10 mouse cellular contexts compared by ENCODE assay signal in the genomic region with DNA sequence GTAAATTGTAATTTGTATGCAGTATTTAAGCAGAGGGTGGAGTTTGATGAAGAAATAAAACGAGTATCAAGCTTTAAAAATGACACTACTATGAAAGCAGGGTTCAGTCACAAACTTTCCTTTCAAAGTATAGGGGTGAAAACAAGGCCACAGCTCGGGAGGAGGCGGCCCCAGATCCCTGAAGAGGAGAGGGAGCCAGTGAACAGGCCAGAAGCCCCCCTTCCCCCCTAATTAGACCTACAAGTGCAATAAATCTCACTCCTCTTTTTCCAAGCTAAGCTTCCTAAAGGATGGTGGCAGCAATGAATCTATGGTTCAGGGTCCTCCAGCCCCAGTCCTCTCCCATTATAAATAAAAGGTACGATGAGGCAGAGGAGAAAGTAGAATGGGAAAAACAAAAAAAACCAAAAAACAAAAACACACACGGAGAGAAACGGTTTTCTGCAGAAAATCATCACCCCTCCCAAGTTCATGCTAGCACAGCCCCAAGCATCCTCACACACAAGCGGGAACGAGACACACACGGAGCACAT. TPM values are rescaled to one million over a fixed set of nuclear protein-coding genes. Genes with fewer than 3 reads are reported as not detected.
DNase-seq lines count a peak whose midpoint lies in the region; ATAC-seq and TF ChIP-seq lines count a peak whose summit lies in the region.
"Had no signal": no experiment of that assay in that cellular context is flagged by ENCODE, and none has a peak within 500 bp of the region (broad histone marks: within the 10 kb centered on the region; RNA-seq: fewer than 3 reads in every experiment).

No protein-coding gene starts in this region.

- H3K9ac ChIP-seq in hindbrain, embryonic 14.5 days = peak overlapping the region; percentile 100
- peak overlapping the region; percentile 99 for H3K9ac ChIP-seq in midbrain, embryonic 16.5 days (ENCODE audit: low read depth, low read length)

- WGBS in hindbrain, embryonic 14.5 days = under 1% methylated on average over 9 of the region's 9 CpGs
- WGBS in midbrain, embryonic 16.5 days = under 1% methylated on average over 9 of the region's 9 CpGs

- no peaks in the 10 kb centered on the region for H3K27me3 ChIP-seq in hindbrain, embryonic 14.5 days (ENCODE audit: control insufficient read depth, insufficient read depth, low read length)
- no peaks in the 10 kb centered on the region for H3K27me3 ChIP-seq in midbrain, embryonic 16.5 days (ENCODE audit: control insufficient read depth, insufficient read depth, low read depth, low read length)

- no peaks in the 10 kb centered on the region for H3K9me3 ChIP-seq in hindbrain, embryonic 14.5 days (ENCODE audit: control insufficient read depth, low read length)
- no peaks in the 10 kb centered on the region for H3K9me3 ChIP-seq in midbrain, embryonic 16.5 days (replicated peaks; ENCODE audit: control insufficient read depth, low read length, poor library complexity, severe bottlenecking)

- H3K4me3 ChIP-seq in layer of hippocampus, adult 2 months = peak overlapping the region; percentile 85
- peak overlapping the region; percentile 99 for H3K4me3 ChIP-seq in hindbrain, embryonic 14.5 days (replicated peaks; ENCODE audit: low read length)
- H3K4me3 ChIP-seq in midbrain, embryonic 16.5 days (ENCODE audit: low read depth, low read length) = peak overlapping the region; percentile 90

- H3K4me2 ChIP-seq in hindbrain, embryonic 14.5 days (replicated peaks) = peak overlapping the region; percentile 90
- H3K4me2 ChIP-seq in midbrain, embryonic 16.5 days (ENCODE audit: low read length) = peak overlapping the region; percentile 86

- ATAC-seq in hindbrain, embryonic 14.5 days (ENCODE audit: low FRiP score) = no peak
- ATAC-seq in midbrain, embryonic 16.5 days = no peak
- ATAC-seq: activated CD4-positive, CD25-positive, alpha-beta regulatory T cell, adult 4 months had no signal

- H3K4me1 ChIP-seq in hindbrain, embryonic 14.5 days (replicated peaks; ENCODE audit: control insufficient read depth, insufficient read depth, low read length) = no peaks in the 10 kb centered on the region; the same call in 1 of the 2 replicates
- peaks cover 7% of the 10 kb centered on the region for H3K4me1 ChIP-seq in midbrain, embryonic 16.5 days (ENCODE audit: control insufficient read depth, insufficient read depth, low read length)

- no peak for TF ChIP-seq CTCF in layer of hippocampus, adult 2 months (conservative IDR thresholded peaks at IDR 0.05)

- peak in 1 of 2 experiments; percentile 13 for DNase-seq in layer of hippocampus, adult 2 months (ENCODE audit: low spot score in 2 of 2)
- no peak for DNase-seq in layer of hippocampus, postnatal 36 days
- DNase-seq in embryo, embryonic 9.5 days (ENCODE audit: extremely low spot score) = peak; percentile 61
- peak; percentile 45 for DNase-seq in hindbrain, embryonic 14.5 days (ENCODE audit: low spot score)
- DNase-seq in spleen, postnatal 10 days (ENCODE audit: low spot score in 2 of 2) = no peak
- DNase-seq in cerebellum, adult 11-12 months = no peak
- DNase-seq in kidney, adult 18-20 months = no peak

- H3K36me3 ChIP-seq in hindbrain, embryonic 14.5 days (replicated peaks; ENCODE audit: control insufficient read depth, insufficient read depth) = peaks cover 26% of the 10 kb centered on the region
- no peaks in the 10 kb centered on the region for H3K36me3 ChIP-seq in midbrain, embryonic 16.5 days (ENCODE audit: control insufficient read depth, insufficient read depth, low read length)

- peak overlapping the region; percentile 97 for H3K27ac ChIP-seq in layer of hippocampus, adult 2 months
- H3K27ac ChIP-seq in hindbrain, embryonic 14.5 days = peak overlapping the region; percentile 100
- H3K27ac ChIP-seq in midbrain, embryonic 16.5 days (ENCODE audit: low read length) = peak overlapping the region; percentile 100

RNA-seq across cellular contexts. Expression of a gene that starts 2.2 kb away (rescaled TPM):
- total RNA-seq in layer of hippocampus, adult 2 months (2021) = 10 to 100 TPM; 89.4 to 98.1 TPM
- 100 to 1,000 TPM in 1 of 2 experiments, 10 to 100 TPM in 1; 87.3 to 108 TPM for total RNA-seq in layer of hippocampus, postnatal 36 days (2021)
- polyA plus RNA-seq in hindbrain, embryonic 14.5 days (2014; fragmentation: Nextera tagmentation; extraction: Ambion mirVana) = 64.3 and 70.7 TPM in 2 replicates
- polyA plus RNA-seq in midbrain, embryonic 16.5 days (2015; fragmentation: Nextera tagmentation; extraction: Ambion mirVana) = 46.0 and 64.0 TPM in 2 replicates
- total RNA-seq: hematopoietic stem cell, adult 5-6 weeks had no signal
- polyA plus RNA-seq: activated CD4-positive, CD25-positive, alpha-beta regulatory T cell, adult 4 months had no signal

Comparison
In these comparisons a context has a peak if more than half of its experiments do, and no peak if none do; other contexts are left out.
1. DNase-seq: peak in embryo, embryonic 9.5 days (single experiment) and hindbrain, embryonic 14.5 days (single experiment); none in layer of hippocampus, postnatal 36 days (0 of 2), spleen, postnatal 10 days (0 of 2), cerebellum, adult 11-12 months (single experiment) and kidney, adult 18-20 months (single experiment).
2. Peak in every context shown above with its lines, with median percentiles within 50 percentile points of each other: H3K27ac ChIP-seq and H3K4me3 ChIP-seq.